Comparison of ENCODE assay signal across 21 mouse cellular contexts in genomic region chr5:81427393-81427792, GRCm38 (mm10).
DNase-seq lines count a peak whose midpoint lies in the region; ATAC-seq and TF ChIP-seq lines count a peak whose summit lies in the region.
"Had no signal": no experiment of that assay in that cellular context is flagged by ENCODE, and none has a peak within 500 bp of the region (broad histone marks: within the 10 kb centered on the region; RNA-seq: fewer than 3 reads in every experiment).

No protein-coding gene starts in this region.

- no peaks in the 10 kb centered on the region for H3K4me1 ChIP-seq in lung, embryonic 14.5 days (ENCODE audit: insufficient read depth)
- H3K4me1 ChIP-seq in intestine, embryonic 15.5 days (replicated peaks): no peaks in the 10 kb centered on the region
- no peaks in the 10 kb centered on the region for H3K4me1 ChIP-seq in stomach, embryonic 15.5 days
- H3K4me1 ChIP-seq: embryonic facial prominence, embryonic 13.5 days; forebrain, embryonic 12.5 days; heart, embryonic 15.5 days; hindbrain, embryonic 15.5 days had no signal

- TF ChIP-seq CTCF in lung, embryonic 14.5 days (IDR thresholded peaks at IDR 0.05; ENCODE audit: low read depth): no peak

- 40% methylated on average over 5 of the region's 5 CpGs for WGBS in lung, embryonic 14.5 days
- 57% methylated on average over 5 of the region's 5 CpGs for WGBS in intestine, embryonic 15.5 days
- whole genome bisulfite sequencing in stomach, embryonic 15.5 days: 48% methylated on average over 5 of the region's 5 CpGs

- no peaks in the 10 kb centered on the region for H3K27me3 ChIP-seq in lung, embryonic 14.5 days (ENCODE audit: insufficient read depth, low read length)
- H3K27me3 ChIP-seq in intestine, embryonic 15.5 days (replicated peaks): no peaks in the 10 kb centered on the region
- no peaks in the 10 kb centered on the region for H3K27me3 ChIP-seq in stomach, embryonic 15.5 days (replicated peaks)
- H3K27me3 ChIP-seq: embryonic facial prominence, embryonic 13.5 days; forebrain, embryonic 12.5 days; heart, embryonic 15.5 days; hindbrain, embryonic 15.5 days had no signal

- peak; percentile 80 for DNase-seq in lung, embryonic 14.5 days
- DNase-seq in lung, adult 18-20 months: no peak
- peak; percentile 12 for DNase-seq in adipocyte (ENCODE audit: low spot score)
- DNase-seq in layer of hippocampus, postnatal 14 days (ENCODE audit: low spot score in 2 of 2): no peak
- no peak for DNase-seq in layer of hippocampus, adult 9-11 months
- DNase-seq: adrenal gland, postnatal 14 days; cerebellum, adult 11-12 months; cerebellum, adult 9-11 months; cerebellum, postnatal 36 days; gastrocnemius, postnatal 10 days; heart, adult 2 months; heart, postnatal 14 days had no signal

- no peaks in the 10 kb centered on the region for H3K9me3 ChIP-seq in lung, embryonic 14.5 days (ENCODE audit: low read depth, low read length)
- H3K9me3 ChIP-seq in intestine, embryonic 15.5 days: no peaks in the 10 kb centered on the region
- H3K9me3 ChIP-seq in stomach, embryonic 15.5 days: no peaks in the 10 kb centered on the region
- H3K9me3 ChIP-seq: embryonic facial prominence, embryonic 13.5 days; forebrain, embryonic 12.5 days; heart, embryonic 15.5 days; hindbrain, embryonic 15.5 days had no signal

- H3K4me3 ChIP-seq in lung, embryonic 14.5 days (ENCODE audit: low read depth, low read length): no peak overlapping the region
- H3K4me3 ChIP-seq in intestine, embryonic 15.5 days (replicated peaks): no peak overlapping the region
- H3K4me3 ChIP-seq in stomach, embryonic 15.5 days (replicated peaks): no peak overlapping the region
- H3K4me3 ChIP-seq: embryonic facial prominence, embryonic 13.5 days; forebrain, embryonic 12.5 days; heart, adult 2 months; heart, embryonic 15.5 days; hindbrain, embryonic 15.5 days had no signal

- H3K36me3 ChIP-seq in lung, embryonic 14.5 days (ENCODE audit: insufficient read depth): no peaks in the 10 kb centered on the region
- no peaks in the 10 kb centered on the region for H3K36me3 ChIP-seq in intestine, embryonic 15.5 days
- H3K36me3 ChIP-seq in stomach, embryonic 15.5 days: no peaks in the 10 kb centered on the region
- H3K36me3 ChIP-seq: embryonic facial prominence, embryonic 13.5 days; forebrain, embryonic 12.5 days; G1E; heart, embryonic 15.5 days; hindbrain, embryonic 15.5 days had no signal

- ATAC-seq in lung, embryonic 14.5 days (ENCODE audit: insufficient read depth): peak; percentile 62; the same call in 1 of the 2 replicates
- peak; percentile 83 for ATAC-seq in intestine, embryonic 15.5 days
- ATAC-seq in stomach, embryonic 15.5 days (ENCODE audit: insufficient read depth, low FRiP score, low read depth): peak; percentile 79
- ATAC-seq: forebrain, embryonic 16.5 days had no signal

- H3K27ac ChIP-seq in lung, embryonic 14.5 days (ENCODE audit: low read depth): no peak overlapping the region
- no peak overlapping the region for H3K27ac ChIP-seq in intestine, embryonic 15.5 days
- H3K27ac ChIP-seq in stomach, embryonic 15.5 days: no peak overlapping the region
- H3K27ac ChIP-seq: embryonic facial prominence, embryonic 13.5 days; forebrain, embryonic 12.5 days; heart, adult 2 months; heart, embryonic 15.5 days; hindbrain, embryonic 15.5 days had no signal

- no peak overlapping the region for H3K9ac ChIP-seq in lung, embryonic 14.5 days
- no peak overlapping the region for H3K9ac ChIP-seq in intestine, embryonic 15.5 days
- no peak overlapping the region for H3K9ac ChIP-seq in stomach, embryonic 15.5 days
- H3K9ac ChIP-seq: embryonic facial prominence, embryonic 13.5 days; forebrain, embryonic 12.5 days; heart, embryonic 15.5 days; hindbrain, embryonic 15.5 days had no signal

- no peak overlapping the region for H3K4me2 ChIP-seq in lung, embryonic 14.5 days
- no peak overlapping the region for H3K4me2 ChIP-seq in intestine, embryonic 15.5 days (replicated peaks)
- no peak overlapping the region for H3K4me2 ChIP-seq in stomach, embryonic 15.5 days
- H3K4me2 ChIP-seq: embryonic facial prominence, embryonic 13.5 days; forebrain, embryonic 12.5 days; heart, embryonic 11.5 days; heart, embryonic 15.5 days; hindbrain, embryonic 15.5 days had no signal

Comparison
In these comparisons a context has a peak if more than half of its experiments do, and no peak if none do; other contexts are left out.
1. DNase-seq: peak in lung, embryonic 14.5 days (single experiment) and adipocyte (single experiment); none in lung, adult 18-20 months (0 of 2), layer of hippocampus, postnatal 14 days (0 of 2) and layer of hippocampus, adult 9-11 months (single experiment).
2. Peak in every context shown above with its lines, with median percentiles within 50 percentile points of each other: ATAC-seq.